Mouse (Mus musculus) activated CD4-positive, CD25-positive, alpha-beta regulatory T cell, adult 4 months (primary cell): ENCODE results near the gene Tmc1. TPM values are rescaled to one million over a fixed set of nuclear protein-coding genes. Genes with fewer than 3 reads are reported as not detected.

Experiments used
- ATAC-seq: one replicate; pipeline ENCODE4 v1.8.0; 2017
- polyA plus RNA-seq, 2 experiments: library from polyadenylated mRNA; unstranded; fragments of 100-300 nt; shearing (Covaris generic); gene quantifications; one replicate each; pipeline ENCODE4 v1.2.1; 2017

Tmc1 gene
- under 1 TPM in 1 of 2 experiments, not detected in 1; 0.40 TPM for polyA plus RNA-seq

DNA sequence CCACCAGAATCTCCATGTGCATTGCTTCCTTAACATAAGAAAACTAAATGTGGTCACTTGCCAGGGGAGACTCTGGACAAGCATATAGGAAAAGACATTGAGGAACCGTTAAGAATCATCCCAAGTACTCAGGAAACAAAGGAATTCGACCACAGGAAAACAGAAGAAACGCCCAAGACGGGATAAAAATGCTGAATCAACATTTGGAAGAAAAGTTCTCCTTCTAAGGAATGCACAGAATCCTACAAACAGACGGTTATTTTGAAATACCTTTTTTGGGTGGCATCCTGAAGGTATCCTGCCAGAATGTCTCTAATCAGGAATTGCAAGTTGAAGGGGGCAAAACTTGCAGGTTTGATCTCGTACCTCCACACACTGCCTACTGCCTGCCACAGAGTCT lies at the start of gene Tmc1:
Gene Tmc1, minus strand, starts transcription at position 329 of the 400 bp plus-strand sequence.
- ATAC-seq: no peak

DNA sequence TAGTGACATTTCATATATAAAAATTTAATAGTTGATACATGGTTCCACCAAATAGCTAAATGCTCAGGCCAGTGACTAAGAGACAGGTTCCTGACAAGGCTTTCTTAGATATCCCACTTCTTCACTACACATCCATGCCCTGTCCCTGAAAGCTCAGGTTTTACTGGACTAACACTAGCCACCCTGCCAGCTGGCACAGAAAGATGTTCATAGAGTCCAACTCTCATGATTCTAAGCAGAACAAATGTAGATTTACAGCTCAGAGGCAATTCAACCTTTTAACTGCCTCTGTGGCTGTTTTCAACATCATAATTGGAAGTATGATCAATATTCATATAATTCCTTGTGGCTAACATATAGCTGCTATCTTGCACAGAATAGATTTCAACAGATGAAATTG lies 47.5 kb upstream of the Tmc1 start:
- ATAC-seq: no peak

DNA sequence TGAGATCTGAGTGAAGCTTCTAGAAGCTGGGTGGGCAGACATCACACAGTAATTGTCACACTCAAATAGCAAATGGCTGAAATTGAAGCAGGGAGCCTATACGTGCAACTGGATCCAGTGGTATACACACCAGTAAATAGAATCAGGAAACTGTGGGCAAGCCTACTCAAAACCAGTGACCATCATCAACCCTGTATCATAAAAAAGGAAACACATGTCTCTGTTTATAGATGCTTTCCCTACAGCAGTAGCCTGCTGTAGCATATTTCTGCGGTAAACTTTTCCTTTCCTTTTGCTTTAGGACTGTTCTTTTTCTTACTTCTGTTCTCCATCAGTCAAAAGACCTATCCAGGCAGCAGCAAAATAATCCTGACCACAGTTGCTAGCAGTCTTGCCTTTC lies 25.2 kb upstream of the Tmc1 start:
- ATAC-seq: no peak

DNA sequence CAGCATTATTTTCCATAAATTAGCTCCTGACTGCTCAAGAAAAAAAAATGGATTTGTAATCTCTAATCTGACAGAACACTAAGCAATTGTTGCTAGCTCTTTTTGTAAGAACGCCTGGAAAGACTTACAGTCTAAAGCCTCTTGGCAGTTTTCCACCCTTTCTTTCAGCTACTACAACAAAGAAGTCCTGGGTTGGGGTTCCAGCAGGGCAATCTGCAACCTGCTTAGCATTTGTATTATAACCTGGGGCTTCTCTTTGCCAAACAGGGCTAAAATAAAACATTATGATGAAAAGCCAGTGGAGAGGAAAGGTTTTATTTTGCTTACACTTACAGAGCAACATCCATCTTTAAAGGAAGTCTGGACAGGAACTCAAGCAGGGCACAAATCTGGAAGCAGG lies 24.1 kb upstream of the Tmc1 start:
- ATAC-seq: no peak

DNA sequence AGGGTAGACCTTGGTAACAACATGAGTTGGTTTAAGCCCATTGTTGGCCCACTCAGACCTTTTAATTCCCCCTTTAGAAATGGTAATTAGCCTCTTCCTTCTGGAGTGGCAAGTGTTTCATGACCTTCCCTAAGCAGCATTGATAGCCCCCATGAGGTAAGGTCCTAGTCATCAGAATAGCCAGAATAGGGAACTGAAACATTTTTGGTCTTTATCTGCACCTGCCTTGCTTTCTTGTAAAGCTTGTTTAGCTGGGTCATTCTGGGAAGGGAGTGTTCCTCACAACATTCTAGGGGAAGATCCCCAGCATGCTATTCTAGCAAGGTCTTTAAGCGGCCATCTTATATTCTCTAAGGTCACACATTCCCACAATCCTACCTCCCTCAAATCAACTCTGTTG lies 17.9 kb upstream of the Tmc1 start:
- no peak for ATAC-seq

DNA sequence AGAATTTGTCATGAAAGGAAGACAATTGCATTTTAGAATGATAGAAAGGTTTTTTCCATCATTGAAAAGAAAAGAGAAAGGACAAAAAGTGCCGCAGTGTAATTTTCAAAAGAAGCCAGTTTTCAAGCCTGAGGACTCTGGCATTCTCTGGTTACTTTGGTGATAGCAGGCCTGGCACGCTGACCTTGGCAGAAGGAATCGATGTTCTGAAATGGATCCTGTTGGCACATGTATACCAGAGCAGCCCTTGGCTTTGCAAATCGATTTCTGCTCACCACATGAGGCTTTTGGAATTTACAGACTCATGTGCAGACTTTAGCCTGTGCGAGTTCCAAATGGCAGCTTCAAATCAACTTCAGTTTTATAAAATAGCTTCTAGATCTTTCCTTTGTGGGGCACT lies 813 bp upstream of the Tmc1 start:
- ATAC-seq: no peak

DNA sequence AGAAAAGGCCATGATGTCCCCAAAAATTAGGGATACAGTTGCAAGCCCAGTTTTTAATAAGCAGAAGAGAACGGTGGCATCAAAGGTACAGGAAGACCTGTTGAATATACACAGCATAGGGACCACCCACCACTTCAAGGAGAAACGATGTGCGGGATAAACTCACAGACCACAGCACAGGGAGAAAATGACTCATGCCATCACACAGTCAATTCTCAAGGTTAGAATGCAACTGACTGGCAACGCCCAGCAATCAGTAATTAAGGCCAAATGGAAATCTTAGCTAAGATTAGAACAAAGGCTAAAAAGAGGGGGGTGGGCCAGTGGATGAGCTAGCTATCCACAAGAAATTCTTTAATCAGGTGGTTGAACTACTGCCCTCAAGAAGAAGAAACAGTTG lies 9.6 kb downstream of the Tmc1 start:
- ATAC-seq: no peak

DNA sequence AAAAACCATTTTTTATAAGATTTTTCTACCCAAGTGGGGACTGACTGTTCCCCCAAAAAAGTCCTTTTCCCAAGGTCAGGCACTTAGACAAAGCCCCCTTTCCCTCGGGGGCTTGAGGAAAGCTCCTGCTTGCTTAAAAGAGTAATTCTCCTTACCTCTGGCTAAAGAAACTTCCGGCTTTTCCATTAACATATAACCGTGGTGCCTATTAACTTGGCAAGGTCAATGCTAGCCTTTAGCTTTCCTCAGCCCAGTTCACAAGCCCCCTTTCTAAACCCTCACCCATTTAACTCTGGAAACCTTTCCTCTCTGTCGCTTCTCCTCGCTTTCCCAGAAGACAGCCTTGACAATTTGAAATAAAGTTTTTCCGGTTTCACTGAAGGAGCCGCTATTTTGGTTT lies 29.7 kb downstream of the Tmc1 start:
- ATAC-seq: no peak

DNA sequence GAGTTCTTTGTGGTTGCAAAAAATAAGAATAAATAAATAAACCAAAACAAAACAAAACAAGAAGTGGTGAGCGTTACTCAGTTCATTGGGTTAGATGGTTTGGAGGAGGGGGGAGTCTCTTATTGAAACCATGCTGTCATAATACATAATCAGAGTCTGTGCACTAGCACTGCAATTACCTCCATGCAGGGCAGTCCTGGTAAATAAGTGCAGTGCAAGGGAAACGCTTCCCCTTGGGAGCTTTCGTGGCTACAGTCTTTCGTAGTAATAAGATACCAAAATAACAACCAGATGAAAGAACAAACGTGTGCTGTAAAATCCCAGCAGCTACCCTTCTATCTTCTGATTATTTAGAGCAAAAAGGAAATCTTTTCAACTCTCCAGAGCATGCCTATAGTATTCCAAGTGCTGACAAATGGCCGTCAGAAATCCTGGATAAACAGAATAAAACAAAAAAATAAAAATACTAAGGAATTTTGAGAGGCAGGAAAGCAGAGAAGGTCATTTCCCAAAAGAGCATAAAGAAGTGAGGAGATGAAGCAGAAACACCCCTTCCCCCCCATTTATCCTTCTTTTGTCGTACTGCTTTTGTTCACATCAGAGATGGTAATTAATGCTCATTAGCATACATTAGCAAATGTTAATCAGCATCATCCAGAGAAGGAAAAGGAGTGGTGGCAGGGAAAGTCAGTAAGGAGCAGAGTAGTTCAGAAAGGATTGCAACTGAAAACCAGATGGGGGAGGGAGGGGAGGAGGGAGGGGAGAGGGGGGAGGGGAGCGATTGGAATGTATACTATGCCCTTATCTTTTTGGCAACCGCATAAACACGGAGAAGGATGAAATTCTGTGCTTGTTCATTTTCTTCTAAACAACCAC lies 30.4 kb downstream of the Tmc1 start:
- no peak for ATAC-seq

DNA sequence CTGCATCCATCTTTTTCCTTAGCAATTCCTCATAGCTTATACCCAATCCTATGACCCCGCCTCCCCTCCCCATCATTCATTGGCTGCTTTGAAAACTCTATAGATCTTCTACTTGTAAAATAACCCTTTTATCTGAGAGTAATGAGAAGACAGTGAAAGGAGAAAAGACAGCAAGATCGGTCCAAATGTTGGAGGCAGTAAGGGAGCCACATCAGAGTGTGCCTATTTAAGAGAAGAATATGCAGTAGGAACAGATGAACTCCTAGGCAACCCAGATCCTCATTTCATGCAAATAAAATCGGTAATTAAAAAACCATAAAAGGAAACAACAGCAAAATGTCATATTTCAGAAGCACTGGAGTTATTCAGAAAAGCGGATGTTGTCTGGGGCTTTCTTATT lies 35.8 kb downstream of the Tmc1 start:
- no peak for ATAC-seq

DNA sequence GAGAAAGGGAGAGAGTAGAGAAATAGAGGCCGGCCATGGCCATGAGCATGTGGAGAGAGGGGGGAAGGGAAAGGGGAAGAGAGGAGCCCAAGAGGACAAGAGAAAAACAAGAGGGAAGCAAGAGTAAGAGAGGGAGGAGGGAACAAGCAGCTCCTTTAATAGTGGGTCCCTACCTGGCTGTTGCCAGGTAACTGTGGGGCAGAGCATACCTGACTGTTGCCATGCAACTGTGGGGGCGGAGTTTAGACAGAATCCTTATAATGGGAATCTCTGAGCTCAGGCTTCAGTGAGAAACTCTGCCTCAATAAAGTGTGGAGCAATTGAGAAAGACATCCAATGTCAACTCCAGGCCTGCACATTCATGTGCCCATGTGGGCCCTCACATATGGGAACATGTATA lies 38.9 kb downstream of the Tmc1 start:
- no peak for ATAC-seq

DNA sequence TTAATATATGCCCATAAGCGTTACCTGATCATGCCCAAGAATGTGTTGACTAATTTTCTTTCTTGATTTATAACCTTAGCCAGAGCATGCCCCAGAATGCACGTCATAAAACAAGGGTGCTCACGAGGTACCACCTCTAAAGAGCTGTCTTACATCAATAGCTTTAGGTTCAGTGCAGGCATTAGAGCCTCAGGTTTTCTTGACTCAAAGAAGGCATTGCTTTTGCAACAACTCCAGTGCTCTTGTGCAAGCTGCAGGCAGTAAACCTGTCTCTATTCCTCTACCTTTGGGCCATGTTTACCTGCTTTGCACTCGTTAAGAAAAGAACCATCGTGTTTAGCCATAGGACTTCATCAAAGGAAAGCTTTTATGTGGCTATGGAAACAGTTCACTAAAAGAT lies 43.6 kb downstream of the Tmc1 start:
- no peak for ATAC-seq

DNA sequence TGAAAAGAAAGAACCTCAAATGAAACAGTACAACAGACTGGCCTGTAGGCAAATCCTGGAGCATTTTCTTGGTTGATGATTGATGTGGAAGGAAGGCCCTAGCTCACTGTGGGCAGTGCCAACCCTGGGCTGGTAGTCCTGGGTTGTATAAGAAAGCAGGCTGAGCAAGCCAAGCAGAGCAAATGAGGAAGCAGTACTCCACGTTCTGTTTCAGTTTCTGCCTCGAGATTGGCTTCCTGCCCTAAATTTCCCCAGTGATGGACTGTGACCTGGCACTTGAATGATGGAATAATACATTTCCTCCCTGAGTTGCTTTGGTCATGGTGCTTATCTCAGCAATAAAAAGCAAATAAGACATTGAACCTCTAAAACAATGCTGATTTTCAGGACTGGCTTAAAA lies 72.8 kb downstream of the Tmc1 start:
- ATAC-seq: no peak

DNA sequence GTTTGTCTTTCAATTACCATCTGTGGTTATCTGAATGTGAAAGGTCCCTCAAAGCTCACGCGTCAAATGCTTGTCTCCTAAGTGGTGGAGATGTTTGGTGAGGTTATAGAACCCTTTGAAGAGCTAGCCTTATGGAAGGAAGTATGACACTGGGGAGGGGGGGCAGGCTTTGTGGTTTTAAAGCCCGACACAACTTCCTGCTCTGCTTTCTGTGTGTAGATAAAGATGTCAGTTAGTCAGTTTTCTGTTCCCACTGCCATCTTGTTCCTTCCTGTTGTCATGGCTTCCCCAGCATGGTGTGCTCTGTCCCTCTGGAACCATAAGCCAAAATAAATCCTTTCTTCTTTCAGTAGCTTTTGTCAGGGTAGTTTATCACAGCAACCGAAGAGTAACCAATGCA lies 78.1 kb downstream of the Tmc1 start:
- no peak for ATAC-seq

DNA sequence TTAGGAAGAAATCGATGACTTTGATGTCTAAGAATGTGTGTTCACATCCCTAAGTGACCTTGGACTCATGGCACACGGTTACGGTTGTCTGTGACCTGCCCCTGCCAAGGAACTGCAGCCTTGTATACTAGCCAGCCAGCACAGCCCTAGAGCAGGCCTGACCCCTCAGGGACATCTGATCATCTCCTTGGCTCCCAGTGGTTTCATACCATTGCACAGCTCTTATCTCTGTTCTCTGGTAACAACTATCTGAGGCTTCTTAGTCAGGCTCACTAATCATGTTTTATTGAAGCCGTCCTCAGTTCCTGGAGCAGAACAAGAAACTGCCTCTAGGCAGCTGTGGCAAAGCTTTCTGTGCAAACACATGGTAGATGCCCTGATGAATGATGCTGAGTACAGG lies 92.2 kb downstream of the Tmc1 start:
- no peak for ATAC-seq

DNA sequence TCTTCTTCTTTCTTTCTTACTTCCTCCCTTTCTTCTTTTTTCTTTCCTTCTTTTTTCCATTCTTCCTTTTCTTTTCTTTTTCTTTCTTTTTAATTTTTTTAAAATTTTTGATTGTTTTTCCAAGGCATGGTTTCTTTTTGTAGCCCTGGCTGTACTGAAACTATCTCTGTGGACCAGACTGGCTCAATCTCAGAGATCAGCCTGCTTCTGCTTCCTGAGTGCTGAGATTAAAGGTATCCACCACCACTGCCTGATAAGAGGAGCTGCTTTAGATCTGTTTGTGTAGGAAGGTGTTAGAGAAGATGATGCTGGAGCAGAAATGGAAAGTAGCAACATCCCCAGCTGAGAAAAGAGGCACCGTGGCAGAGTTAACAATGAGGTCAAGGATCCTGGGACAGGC lies 93.7 kb downstream of the Tmc1 start:
- no peak for ATAC-seq

DNA sequence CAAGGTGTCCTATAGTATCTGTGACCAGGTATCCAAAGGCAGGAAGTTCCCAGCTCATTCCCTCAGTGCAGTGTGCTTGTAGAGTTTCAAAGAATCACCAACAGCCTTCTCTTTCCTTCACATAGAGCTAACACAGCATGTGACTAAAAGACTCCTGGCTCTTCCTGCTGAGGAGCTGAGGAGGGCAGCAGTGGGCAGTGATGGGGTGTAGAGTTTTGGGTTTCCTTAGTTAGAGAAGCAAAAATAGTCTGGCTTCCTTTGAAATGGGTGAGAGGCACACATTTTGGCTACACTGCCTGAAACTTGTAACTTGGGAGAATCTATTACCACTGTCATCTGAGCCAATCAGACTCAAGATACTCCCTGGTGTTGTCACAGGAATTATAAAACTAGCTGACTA lies 96.2 kb downstream of the Tmc1 start:
- no peak for ATAC-seq

DNA sequence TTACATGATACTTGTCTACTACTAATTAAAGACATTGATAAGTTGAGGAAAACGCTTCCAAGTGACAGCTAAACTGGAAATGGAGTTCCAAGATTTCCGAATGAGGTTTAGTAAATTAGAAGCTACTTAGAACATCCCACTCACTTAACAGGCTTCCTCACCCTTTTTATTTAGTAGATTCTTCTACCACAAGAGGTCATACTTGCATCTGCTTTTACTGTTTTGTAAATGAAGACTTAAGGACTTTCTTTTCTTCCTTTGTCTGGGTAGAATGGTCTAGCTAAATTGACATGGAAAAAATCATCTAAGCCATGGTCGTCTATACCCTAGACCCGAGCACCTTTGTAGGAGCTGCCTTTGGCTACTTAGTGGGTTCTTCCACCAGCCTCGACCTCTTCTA lies 105.1 kb downstream of the Tmc1 start:
- ATAC-seq: no peak

DNA sequence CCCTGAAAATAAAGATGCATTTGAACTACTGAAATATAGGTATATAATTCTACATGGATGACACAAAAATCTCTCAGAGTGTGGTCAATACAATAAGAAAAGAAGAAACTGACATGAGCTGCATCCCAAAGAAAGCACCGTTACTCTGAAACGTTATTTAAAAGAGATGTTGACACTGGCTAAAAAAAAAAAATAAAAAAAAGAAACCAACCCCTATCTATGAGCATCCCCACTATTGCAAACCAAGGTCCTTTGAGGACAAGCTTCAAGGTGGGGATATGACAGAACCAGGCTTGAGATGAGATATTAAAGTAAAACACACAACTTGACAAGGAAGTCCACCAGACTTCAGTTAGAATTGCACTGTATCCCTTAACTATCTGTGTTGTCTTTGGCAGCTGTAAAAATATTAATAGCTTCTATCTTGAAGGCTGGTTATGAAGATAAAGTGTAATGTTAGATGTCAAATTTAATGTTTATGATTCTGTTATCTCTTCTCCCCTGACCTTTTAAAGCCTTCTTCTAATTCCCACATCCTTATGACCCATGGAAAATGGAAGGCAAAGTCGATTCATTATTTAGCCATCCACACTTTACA lies 106.4 kb downstream of the Tmc1 start:
- ATAC-seq: no peak

DNA sequence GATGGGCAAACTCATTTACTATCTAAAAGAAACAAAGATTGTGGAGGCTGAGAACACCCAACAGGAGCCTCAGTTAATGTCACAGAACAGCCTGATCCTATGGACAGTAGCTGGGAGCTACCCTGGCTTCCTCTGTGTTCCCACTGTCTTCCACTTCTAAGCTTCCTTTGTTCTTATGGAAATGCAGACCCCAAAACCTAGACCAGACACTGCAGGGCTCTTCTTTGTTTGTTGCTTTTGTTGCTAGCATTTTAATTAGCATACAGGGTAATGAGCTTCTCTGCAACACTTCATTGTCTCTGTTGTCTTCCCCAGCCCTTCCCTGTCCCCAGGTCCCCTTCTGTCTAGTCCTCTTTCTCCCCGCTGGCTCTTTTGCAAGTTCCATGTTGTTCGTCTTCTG lies 116.6 kb downstream of the Tmc1 start:
- no peak for ATAC-seq

DNA sequence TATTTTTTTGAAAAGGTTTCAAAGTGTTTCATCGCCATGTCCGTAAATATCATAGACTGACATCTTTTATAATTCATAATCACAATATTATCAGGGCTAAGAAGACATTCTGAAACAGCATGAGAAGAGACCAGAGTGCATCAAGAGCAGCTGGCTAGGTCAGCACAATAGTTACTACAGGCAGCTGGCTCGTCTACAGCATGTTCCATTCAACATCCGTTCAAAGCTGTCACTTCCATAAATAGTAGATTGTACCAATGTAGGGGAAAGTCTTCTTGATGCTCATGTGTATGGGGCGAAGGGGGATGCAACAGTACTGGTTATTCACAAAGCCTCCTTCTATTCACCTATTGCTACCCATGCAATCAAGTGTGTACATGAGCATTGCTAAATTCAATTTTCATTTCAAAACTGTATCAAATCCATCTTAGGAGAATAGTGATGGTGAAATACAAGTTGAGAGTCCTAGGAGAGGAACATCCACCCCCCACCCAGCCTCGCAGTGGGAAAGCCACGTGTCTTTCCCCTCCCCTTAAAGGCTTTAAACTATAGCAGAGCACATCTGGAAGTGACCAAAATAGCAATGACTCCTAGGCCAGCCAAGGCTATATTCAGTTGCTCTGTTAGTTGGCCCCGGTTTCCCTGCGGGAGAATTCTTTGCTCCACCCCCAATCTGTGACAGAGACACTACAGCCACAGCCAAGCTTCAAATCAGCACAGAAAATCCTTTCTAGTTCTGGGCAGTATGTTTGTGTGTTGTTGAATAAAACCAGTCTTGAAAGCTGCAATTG lies 117.8 kb downstream of the Tmc1 start:
- ATAC-seq: no peak

DNA sequence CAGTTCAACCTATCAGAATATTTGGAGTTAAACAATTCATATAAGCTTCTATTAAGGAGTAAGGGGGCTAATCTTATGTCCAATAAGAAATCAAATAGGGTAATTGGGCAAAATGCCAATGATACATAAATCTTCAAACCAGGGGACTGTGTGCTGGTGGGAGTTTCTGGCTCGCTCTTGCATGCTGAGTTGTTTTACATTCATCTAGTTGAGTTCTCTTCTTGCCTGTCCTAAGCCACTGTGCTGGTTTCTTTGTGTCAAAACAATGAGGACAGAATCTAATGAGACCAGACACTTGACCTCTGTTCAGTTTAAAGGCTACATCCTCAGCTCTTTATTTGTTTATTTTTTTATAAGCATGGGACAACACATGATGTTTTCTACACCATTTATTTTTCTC lies 119.1 kb downstream of the Tmc1 start:
- ATAC-seq: no peak

DNA sequence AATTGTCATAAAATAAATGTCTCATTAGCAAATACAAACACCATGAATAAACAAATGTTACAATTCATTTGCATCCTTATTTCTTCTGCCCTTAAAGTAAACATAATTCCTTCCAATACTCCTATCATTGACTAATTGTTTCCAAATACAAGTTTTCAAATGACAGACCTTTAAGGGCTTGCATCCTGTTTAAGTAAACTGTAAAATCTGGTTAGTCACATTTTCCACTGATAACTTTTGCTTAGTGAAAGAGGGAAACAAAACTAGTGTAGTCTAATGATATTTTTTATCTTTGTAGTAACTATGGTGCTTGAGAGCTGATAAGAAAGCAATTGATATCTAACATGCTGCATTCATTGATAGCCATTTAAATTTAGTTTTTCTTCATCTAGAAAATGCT lies 154.5 kb downstream of the Tmc1 start:
- no peak for ATAC-seq
